Mouse (Mus musculus): ENCODE results near the gene Fgf13. TPM values are rescaled to one million over a fixed set of nuclear protein-coding genes. Genes with fewer than 3 reads are reported as not detected.

Fgf13 gene
- polyA plus RNA-seq, 1 experiment = 8.3 TPM

DNA sequence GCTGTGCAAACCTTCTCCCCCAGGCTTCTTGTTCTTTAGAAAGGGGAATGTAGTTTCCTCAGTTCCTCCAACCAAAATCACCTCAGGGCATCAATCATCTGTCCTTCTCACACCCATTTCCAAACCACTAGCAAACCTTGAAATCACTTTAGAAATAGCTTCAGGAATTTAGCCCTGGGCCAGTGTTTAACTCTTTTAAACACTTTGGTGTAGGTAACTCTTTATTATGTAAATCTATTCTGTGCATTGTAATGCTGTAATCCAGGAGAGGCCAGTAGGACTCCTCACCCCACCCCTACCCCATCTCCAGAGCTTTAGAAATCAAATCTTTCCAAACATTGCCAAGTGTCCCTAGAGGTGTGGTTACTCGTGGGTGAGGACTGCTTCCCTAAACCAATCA is 74.5 kb downstream of the Fgf13 start:
- Histone ChIP-seq H3K4me1 (ENCODE audit: control insufficient read depth, insufficient read depth, low read length) (no peaks in the 10 kb centered on the region), H3K4me3 (ENCODE audit: insufficient read depth, low read length) (no peak overlapping the region)
- TF ChIP-seq POLR2A (IDR thresholded peaks at IDR 0.05; ENCODE audit: low read depth, low read length) (no peak), CTCF (IDR thresholded peaks at IDR 0.05; ENCODE audit: borderline replicate concordance, insufficient read depth, low read length) (no peak)

DNA sequence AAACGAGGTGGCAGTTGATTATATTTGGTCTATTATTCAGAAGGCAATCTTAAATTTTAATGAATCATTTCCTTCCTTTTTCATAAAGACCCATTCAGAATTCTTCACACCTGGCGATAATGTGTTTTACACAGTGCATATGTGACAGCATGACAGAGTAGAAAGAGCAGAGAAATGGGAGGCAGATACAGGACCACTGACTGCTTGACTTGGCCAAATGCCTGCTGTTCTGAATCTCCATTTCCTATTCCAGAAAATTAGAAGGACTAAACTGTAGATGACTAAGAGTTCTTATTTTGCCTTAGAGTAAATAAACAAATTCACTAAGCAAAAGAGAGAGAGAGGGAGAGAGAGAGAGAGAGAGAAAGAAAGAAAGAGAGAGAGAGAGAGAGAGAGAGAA is 82.4 kb downstream of the Fgf13 start:
- Histone ChIP-seq H3K4me3 (ENCODE audit: insufficient read depth, low read length) (no peak overlapping the region), H3K4me1 (ENCODE audit: control insufficient read depth, insufficient read depth, low read length) (no peaks in the 10 kb centered on the region), H3K27ac (ENCODE audit: insufficient read depth, low read length) (no peak overlapping the region)
- TF ChIP-seq CTCF (IDR thresholded peaks at IDR 0.05; ENCODE audit: borderline replicate concordance, insufficient read depth, low read length) = no peak
- no peak for TF ChIP-seq POLR2A (IDR thresholded peaks at IDR 0.05; ENCODE audit: low read depth, low read length)

More for the DNA sequence above, 74.5 kb downstream of the Fgf13 start:
- no peak overlapping the region for H3K27ac ChIP-seq (ENCODE audit: insufficient read depth, low read length)

DNA sequence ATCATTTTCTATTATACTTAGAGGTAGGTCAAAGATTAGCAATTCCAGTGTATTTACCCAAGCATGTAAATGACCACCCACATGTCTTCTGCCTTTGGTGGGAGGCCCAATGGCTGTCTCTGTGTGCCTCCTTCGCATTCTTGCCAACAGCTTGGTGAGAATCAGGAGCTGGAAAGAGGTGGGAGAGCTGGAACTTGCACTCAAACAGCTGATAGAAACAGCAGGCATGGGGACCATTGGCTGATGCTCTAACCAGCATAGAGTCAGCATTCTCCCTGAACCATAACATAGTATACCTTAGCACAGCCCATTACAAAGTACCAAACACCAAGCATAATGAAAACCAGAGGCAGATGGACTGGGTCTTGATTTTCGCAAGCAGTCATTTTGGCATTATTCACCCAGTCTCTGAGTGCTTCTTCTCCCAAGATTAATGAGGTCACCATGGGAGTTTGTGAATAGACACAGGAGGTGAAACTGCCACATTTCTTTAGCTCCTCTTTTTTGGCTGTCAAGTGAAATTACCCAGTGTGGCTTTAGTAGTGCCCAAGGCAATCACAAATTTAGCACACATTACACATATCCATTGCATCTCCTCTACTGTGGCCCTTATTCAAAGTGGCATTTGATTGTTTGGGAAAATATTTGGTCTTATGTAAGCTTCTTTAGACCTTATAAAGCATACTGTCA is 165.1 kb downstream of the Fgf13 start:
- no peak overlapping the region for H3K27ac ChIP-seq (ENCODE audit: insufficient read depth, low read length)
- no peak overlapping the region for H3K4me3 ChIP-seq (ENCODE audit: insufficient read depth, low read length)
- no peaks in the 10 kb centered on the region for H3K4me1 ChIP-seq (ENCODE audit: control insufficient read depth, insufficient read depth, low read length)
- TF ChIP-seq CTCF (IDR thresholded peaks at IDR 0.05; ENCODE audit: borderline replicate concordance, insufficient read depth, low read length) (no peak), POLR2A (IDR thresholded peaks at IDR 0.05; ENCODE audit: low read depth, low read length) (no peak)

DNA sequence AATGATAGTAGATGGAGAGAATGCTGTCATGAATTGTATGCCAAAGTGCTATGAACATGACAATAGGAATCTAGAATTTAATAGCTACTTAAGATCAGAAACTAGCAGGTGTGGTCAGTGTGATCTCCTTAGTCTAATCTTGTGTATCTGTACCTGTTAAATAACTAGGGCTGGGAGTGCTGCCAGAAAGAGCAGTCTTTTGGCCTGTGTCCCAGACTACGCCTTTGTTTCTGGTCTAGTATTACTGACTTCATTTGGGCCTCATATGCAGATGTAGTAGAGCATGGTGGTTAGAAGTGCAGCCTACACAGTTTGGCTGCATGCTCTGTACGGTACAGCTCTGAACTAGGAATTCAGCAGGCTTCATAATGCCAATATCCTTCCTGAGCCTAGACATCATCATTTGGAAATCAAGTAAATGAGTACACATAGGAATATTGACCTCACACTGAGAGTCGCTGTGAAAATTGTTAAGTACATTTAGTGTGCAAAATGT is 276.9 kb downstream of the Fgf13 start:
- TF ChIP-seq CTCF (IDR thresholded peaks at IDR 0.05; ENCODE audit: borderline replicate concordance, insufficient read depth, low read length) (no peak), POLR2A (IDR thresholded peaks at IDR 0.05; ENCODE audit: low read depth, low read length) (no peak)
- no peaks in the 10 kb centered on the region for H3K4me1 ChIP-seq (ENCODE audit: control insufficient read depth, insufficient read depth, low read length)
- no peak overlapping the region for H3K27ac ChIP-seq (ENCODE audit: insufficient read depth, low read length)
- H3K4me3 ChIP-seq (ENCODE audit: insufficient read depth, low read length) = no peak overlapping the region

DNA sequence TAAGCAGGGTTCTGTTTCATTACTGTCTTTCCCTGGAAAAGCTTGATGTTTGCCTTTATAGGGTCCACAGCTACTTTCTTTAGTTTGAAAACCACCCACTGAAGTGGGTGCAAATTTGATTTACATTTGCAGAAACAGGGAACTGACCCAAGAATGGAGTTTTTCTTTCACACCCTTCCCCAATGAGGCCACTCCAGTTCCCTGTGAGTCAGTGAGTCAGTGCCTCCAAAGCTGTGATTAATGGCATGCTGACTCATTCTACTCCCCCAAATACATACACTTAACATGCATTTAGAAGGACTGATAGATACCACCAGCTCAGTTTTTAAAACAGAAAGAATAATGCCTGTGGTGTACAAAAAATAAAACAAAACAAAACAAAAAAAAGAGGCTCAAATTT is 316.3 kb downstream of the Fgf13 start:
- TF ChIP-seq CTCF (IDR thresholded peaks at IDR 0.05; ENCODE audit: borderline replicate concordance, insufficient read depth, low read length) (no peak), POLR2A (IDR thresholded peaks at IDR 0.05; ENCODE audit: low read depth, low read length) (no peak)
- no peak overlapping the region for H3K4me3 ChIP-seq (ENCODE audit: insufficient read depth, low read length)
- no peak overlapping the region for H3K27ac ChIP-seq (ENCODE audit: insufficient read depth, low read length)
- no peaks in the 10 kb centered on the region for H3K4me1 ChIP-seq (ENCODE audit: control insufficient read depth, insufficient read depth, low read length)

DNA sequence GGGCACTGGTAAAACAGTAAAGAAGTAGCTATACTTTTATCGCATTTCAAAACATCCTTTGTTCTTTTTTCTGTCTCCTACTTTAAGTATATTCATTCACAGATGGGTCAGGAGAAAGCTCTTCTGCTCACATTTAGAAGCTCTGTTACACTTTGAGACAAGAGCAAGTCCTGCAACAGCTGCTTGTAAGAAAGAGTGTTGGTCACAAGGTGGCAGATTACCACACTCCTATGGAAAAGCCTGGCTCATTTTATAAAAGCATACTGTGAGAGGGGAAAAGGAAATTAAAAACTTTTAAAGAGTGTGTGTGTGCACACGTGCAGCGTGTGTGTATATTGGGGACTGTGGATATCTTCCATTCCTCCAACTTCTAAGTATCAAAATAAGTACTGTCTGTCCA is 324.1 kb downstream of the Fgf13 start:
- Histone ChIP-seq H3K4me3 (ENCODE audit: insufficient read depth, low read length) (no peak overlapping the region), H3K27ac (ENCODE audit: insufficient read depth, low read length) (no peak overlapping the region), H3K4me1 (ENCODE audit: control insufficient read depth, insufficient read depth, low read length) (no peaks in the 10 kb centered on the region)
- no peak for TF ChIP-seq POLR2A (IDR thresholded peaks at IDR 0.05; ENCODE audit: low read depth, low read length)
- no peak for TF ChIP-seq CTCF (IDR thresholded peaks at IDR 0.05; ENCODE audit: borderline replicate concordance, insufficient read depth, low read length)

DNA sequence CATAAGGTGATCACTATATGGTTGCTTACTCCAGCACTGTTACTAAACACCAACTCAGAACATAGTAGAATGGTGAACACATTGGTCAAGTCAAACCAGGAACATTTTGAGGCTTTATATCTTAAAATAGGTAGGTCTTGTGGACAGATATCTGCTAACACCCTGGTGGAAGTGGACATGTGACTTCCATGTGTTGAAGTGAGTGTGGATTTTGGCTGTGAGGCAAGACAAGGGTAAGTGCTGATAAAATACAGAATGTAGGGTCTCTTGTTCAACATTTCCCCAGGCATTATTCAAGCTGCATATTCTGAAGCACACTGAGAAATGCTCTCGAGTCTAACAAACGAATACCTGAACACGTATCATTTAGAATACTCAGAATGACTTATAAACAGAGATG is 324.7 kb downstream of the Fgf13 start:
- TF ChIP-seq CTCF (IDR thresholded peaks at IDR 0.05; ENCODE audit: borderline replicate concordance, insufficient read depth, low read length) (no peak), POLR2A (IDR thresholded peaks at IDR 0.05; ENCODE audit: low read depth, low read length) (no peak)
- no peak overlapping the region for H3K4me3 ChIP-seq (ENCODE audit: insufficient read depth, low read length)

DNA sequence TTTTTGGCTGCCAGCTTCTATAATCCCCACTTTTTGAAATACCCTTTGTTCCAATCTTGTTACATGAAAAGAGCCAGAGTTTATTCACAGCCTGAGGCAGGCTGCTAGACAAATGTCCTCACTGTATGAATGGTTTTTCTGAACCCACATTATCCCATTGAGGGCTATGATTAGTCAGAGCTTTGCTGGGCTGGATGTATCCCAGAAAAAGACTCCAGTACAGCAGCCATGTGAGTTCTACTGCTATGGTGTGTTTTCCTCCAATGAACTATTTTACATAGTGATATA is 326.5 kb downstream of the Fgf13 start:
- H3K27ac ChIP-seq (ENCODE audit: insufficient read depth, low read length) = no peak overlapping the region
- H3K4me3 ChIP-seq (ENCODE audit: insufficient read depth, low read length) = no peak overlapping the region
- no peaks in the 10 kb centered on the region for H3K4me1 ChIP-seq (ENCODE audit: control insufficient read depth, insufficient read depth, low read length)
- no peak for TF ChIP-seq POLR2A (IDR thresholded peaks at IDR 0.05; ENCODE audit: low read depth, low read length)
- TF ChIP-seq CTCF (IDR thresholded peaks at IDR 0.05; ENCODE audit: borderline replicate concordance, insufficient read depth, low read length) = no peak

More for the DNA sequence above, 324.7 kb downstream of the Fgf13 start:
- H3K27ac ChIP-seq (ENCODE audit: insufficient read depth, low read length) = no peak overlapping the region
- H3K4me1 ChIP-seq (ENCODE audit: control insufficient read depth, insufficient read depth, low read length) = no peaks in the 10 kb centered on the region

DNA sequence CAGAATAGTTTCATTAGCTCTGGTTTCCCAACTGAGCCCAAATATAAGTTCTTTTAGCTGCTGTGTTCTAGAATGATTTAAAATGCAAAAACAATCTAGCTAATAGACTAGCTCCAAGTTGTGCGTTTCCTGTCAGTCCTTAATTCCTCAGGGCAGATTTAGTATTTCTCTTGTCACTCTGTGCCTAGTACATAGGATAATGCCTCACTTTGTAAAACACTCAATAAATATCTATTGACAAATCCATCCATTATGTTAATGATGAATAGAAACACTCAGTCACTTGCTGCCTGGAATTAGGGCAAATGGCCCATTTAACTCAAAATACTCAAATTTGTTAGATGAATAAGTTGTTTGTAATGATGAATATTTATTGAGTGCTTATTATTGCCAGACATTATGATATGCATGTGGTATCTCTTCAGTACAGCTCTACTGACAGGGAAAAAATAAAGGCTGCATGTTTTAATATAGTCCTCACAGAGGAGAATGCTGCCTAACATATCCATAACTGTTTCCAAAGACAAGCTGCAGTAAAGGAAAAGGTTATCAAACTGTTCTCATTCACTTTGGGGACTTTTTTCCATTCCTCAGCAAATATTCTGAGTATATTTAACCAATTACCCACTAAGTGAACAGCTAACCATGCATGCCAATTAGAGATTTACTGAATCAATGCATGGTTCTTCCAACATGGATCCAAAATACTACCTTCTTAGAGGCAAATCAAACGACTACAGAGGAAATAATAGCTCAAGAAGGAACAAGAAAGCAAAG is 327.0 kb downstream of the Fgf13 start:
- no peak overlapping the region for H3K4me3 ChIP-seq (ENCODE audit: insufficient read depth, low read length)
- no peaks in the 10 kb centered on the region for H3K4me1 ChIP-seq (ENCODE audit: control insufficient read depth, insufficient read depth, low read length)
- H3K27ac ChIP-seq (ENCODE audit: insufficient read depth, low read length) = no peak overlapping the region
- TF ChIP-seq POLR2A (IDR thresholded peaks at IDR 0.05; ENCODE audit: low read depth, low read length) = no peak
- TF ChIP-seq CTCF (IDR thresholded peaks at IDR 0.05; ENCODE audit: borderline replicate concordance, insufficient read depth, low read length) = no peak

DNA sequence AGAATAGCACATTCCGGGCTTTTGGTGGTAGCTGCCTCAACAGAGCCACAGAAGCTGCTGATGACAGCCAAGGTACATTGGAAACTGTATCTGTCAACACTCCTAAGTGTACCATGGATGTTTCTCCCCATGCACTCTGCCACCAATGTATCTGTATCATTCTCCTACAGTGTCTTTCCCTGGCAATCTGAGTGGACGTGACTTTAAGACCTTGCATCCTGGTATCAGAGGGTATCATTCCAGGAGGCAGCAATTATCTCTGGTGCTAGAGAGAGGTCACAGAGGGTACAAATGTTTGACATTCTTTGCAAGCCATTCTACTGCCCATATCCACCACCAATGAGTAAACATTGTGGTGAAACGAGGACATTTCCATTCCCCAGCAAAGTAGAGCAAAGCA is 347.2 kb downstream of the Fgf13 start:
- no peak overlapping the region for H3K4me3 ChIP-seq (ENCODE audit: insufficient read depth, low read length)
- TF ChIP-seq CTCF (IDR thresholded peaks at IDR 0.05; ENCODE audit: borderline replicate concordance, insufficient read depth, low read length) (no peak), POLR2A (IDR thresholded peaks at IDR 0.05; ENCODE audit: low read depth, low read length) (no peak)
- no peak overlapping the region for H3K27ac ChIP-seq (ENCODE audit: insufficient read depth, low read length)

More for the DNA sequence above, 347.2 kb downstream of the Fgf13 start:
- no peaks in the 10 kb centered on the region for H3K4me1 ChIP-seq (ENCODE audit: control insufficient read depth, insufficient read depth, low read length)
